Mouse (Mus musculus) embryo, embryonic 10.5 days (tissue): ENCODE measurements at regions not wholly inside any gene's neighbourhood (a gene's known extent, or its start where the extent isn't known, plus 50 kb on each side); places are given as distances from the start of the nearest gene placed in this dataset.

Source experiments
- DNase-seq: peaks from one replicate; pipeline ENCODE4 v3.0.0-alpha.2; 2015; ENCODE audit warnings: low spot score

- DNase-seq, result no peak
Measured at GRCm38 (mm10) chr4:34226886-34227285, 176.9 kb upstream of the Spaca1 start.

GRCm38 (mm10) chr4:34227611-34228010, 177.6 kb upstream of the Spaca1 start:
- DNase-seq, result no peak

GRCm38 (mm10) chr4:34231270-34231669, 181.3 kb upstream of the Spaca1 start:
- DNase-seq, result peak; percentile 84

- peak; percentile 32 for DNase-seq
Measured at GRCm38 (mm10) chr4:34234204-34234603, 184.2 kb upstream of the Spaca1 start.

GRCm38 (mm10) chr4:34234645-34235044, 184.7 kb upstream of the Spaca1 start:
- no peak for DNase-seq

GRCm38 (mm10) chr4:34237791-34238190, 187.8 kb upstream of the Spaca1 start:
- DNase-seq, result no peak

- peak; percentile 22 for DNase-seq
Measured at GRCm38 (mm10) chr4:34239624-34240023, 189.6 kb upstream of the Spaca1 start.

- DNase-seq, result peak; percentile 18
Measured at GRCm38 (mm10) chr4:34241060-34241571, 191.1 kb upstream of the Spaca1 start.

GRCm38 (mm10) chr4:34241673-34242072, 191.7 kb upstream of the Spaca1 start:
- DNase-seq, result no peak

GRCm38 (mm10) chr4:34259444-34259843, 209.5 kb upstream of the Spaca1 start:
- no peak for DNase-seq

GRCm38 (mm10) chr4:34260468-34260867, 210.5 kb upstream of the Spaca1 start:
- no peak for DNase-seq

- no peak for DNase-seq
Measured at GRCm38 (mm10) chr4:34261809-34262208, 211.8 kb upstream of the Spaca1 start.

GRCm38 (mm10) chr4:34264431-34264830, 214.4 kb upstream of the Spaca1 start:
- DNase-seq, result no peak

GRCm38 (mm10) chr4:34274316-34274715, 224.3 kb upstream of the Spaca1 start:
- no peak for DNase-seq

GRCm38 (mm10) chr4:34275372-34275771, 225.4 kb upstream of the Spaca1 start:
- DNase-seq, result peak; percentile 29

GRCm38 (mm10) chr4:34302504-34303108, 248.1 kb upstream of the Akirin2 start:
- no peak for DNase-seq

- no peak for DNase-seq
Measured at GRCm38 (mm10) chr4:34308921-34309563, 241.7 kb upstream of the Akirin2 start.

- DNase-seq, result peak; percentile 49
Measured at GRCm38 (mm10) chr4:34310061-34310642, 240.6 kb upstream of the Akirin2 start.

GRCm38 (mm10) chr4:34315848-34316247, 234.9 kb upstream of the Akirin2 start:
- no peak for DNase-seq

GRCm38 (mm10) chr4:34322841-34323240, 227.9 kb upstream of the Akirin2 start:
- DNase-seq, result no peak

- DNase-seq, result no peak
Measured at GRCm38 (mm10) chr4:34328151-34328785, 222.5 kb upstream of the Akirin2 start.

GRCm38 (mm10) chr4:34336971-34337797, 213.6 kb upstream of the Akirin2 start:
- no peak for DNase-seq
